Mouse (Mus musculus): ENCODE measurements around the gene Focad.

- TF ChIP-seq CTCF (IDR thresholded peaks at IDR 0.05; ENCODE audit: low read depth, low read length) (no peak), POLR2A (IDR thresholded peaks at IDR 0.05; ENCODE audit: borderline replicate concordance, low read depth, low read length) (no peak)
These were observed 61.2 kb downstream of the Focad start for GRCm38 (mm10) chr4:88155490-88156160.
